Mouse (Mus musculus): ENCODE data around the gene Ugt2a2. TPM values are rescaled to one million over a fixed set of nuclear protein-coding genes. Genes with fewer than 3 reads are reported as not detected.

Ugt2a2 gene
- polyA plus RNA-seq, 1 experiment: not detected

Other genes with a start within 250 kb of the Ugt2a2 start
- not detected for gene Ugt2b37, start 227.5 kb downstream of the Ugt2a2 start, polyA plus RNA-seq (2012; fragmentation: generic; extraction: Trizol)
- not detected for gene Ugt2a3, start 145.1 kb downstream of the Ugt2a2 start, polyA plus RNA-seq (2012; fragmentation: generic; extraction: Trizol)
- gene Ugt2b38, start 58.1 kb downstream of the Ugt2a2 start, polyA plus RNA-seq (2012; fragmentation: generic; extraction: Trizol): not detected
- not detected for gene Gm43638, start 4.5 kb upstream of the Ugt2a2 start, polyA plus RNA-seq (2012; fragmentation: generic; extraction: Trizol)
- gene Ugt2a1, start 8.6 kb upstream of the Ugt2a2 start, polyA plus RNA-seq (2012; fragmentation: generic; extraction: Trizol): not detected
- gene Sult1b1, start 55.9 kb upstream of the Ugt2a2 start, polyA plus RNA-seq (2012; fragmentation: generic; extraction: Trizol): not detected
- not detected for gene Sult1d1, start 86.8 kb upstream of the Ugt2a2 start, polyA plus RNA-seq (2012; fragmentation: generic; extraction: Trizol)
- gene Sult1e1, start 109.3 kb upstream of the Ugt2a2 start, polyA plus RNA-seq (2012; fragmentation: generic; extraction: Trizol): not detected
- not detected for gene Csn1s1, start 183.9 kb upstream of the Ugt2a2 start, polyA plus RNA-seq (2012; fragmentation: generic; extraction: Trizol)
- not detected for gene Csn2, start 217.4 kb upstream of the Ugt2a2 start, polyA plus RNA-seq (2012; fragmentation: generic; extraction: Trizol)

Data from myocyte (in vitro differentiated cells).